Mouse (Mus musculus) kidney, adult 9 months (tissue): Measurements from ENCODE around the gene Med9.
"Not testable (repeated sequence)": the region's sequence is repeated elsewhere in the genome, so short reads cannot be mapped to it uniquely, and the experiment has no call there.

ENCODE experiments used
- DNase-seq: peaks from one replicate; pipeline ENCODE4 v3.0.0; 2022

Gene Med9

GRCm38 (mm10) chr11:59947752-59948400 lies at the start of gene Med9:
TSS of gene Med9 (plus strand) at chr11:59948206.
- peak; percentile 92 for DNase-seq

- peak; percentile 58 for DNase-seq
Measured at GRCm38 (mm10) chr11:59899711-59900685, 48.0 kb upstream of the Med9 start.

GRCm38 (mm10) chr11:59900995-59901394 lies 47.0 kb upstream of the Med9 start:
- DNase-seq, result no peak

- peak; percentile 65 for DNase-seq
Measured at GRCm38 (mm10) chr11:59902045-59902726, 45.8 kb upstream of the Med9 start.

- DNase-seq, result no peak
Measured at GRCm38 (mm10) chr11:59906521-59907123, 41.4 kb upstream of the Med9 start.

GRCm38 (mm10) chr11:59908446-59908845 lies 39.6 kb upstream of the Med9 start:
- peak; percentile 68 for DNase-seq

GRCm38 (mm10) chr11:59910586-59910985 lies 37.4 kb upstream of the Med9 start:
- DNase-seq, result no peak

- no peak for DNase-seq
Measured at GRCm38 (mm10) chr11:59911523-59911922, 36.5 kb upstream of the Med9 start.

GRCm38 (mm10) chr11:59913702-59914101 lies 34.3 kb upstream of the Med9 start:
- DNase-seq, result no peak

- peak; percentile 59 for DNase-seq
Measured at GRCm38 (mm10) chr11:59918014-59918413, 30.0 kb upstream of the Med9 start.

- no peak for DNase-seq
Measured at GRCm38 (mm10) chr11:59919401-59919800, 28.6 kb upstream of the Med9 start.

- no peak for DNase-seq
Measured at GRCm38 (mm10) chr11:59920331-59920730, 27.7 kb upstream of the Med9 start.

- peak; percentile 82 for DNase-seq
Measured at GRCm38 (mm10) chr11:59921265-59921664, 26.7 kb upstream of the Med9 start.

- DNase-seq, result no peak
Measured at GRCm38 (mm10) chr11:59930031-59930430, 18.0 kb upstream of the Med9 start.

- DNase-seq, result no peak
Measured at GRCm38 (mm10) chr11:59932560-59933337, 15.3 kb upstream of the Med9 start.

GRCm38 (mm10) chr11:59933943-59934342 lies 14.1 kb upstream of the Med9 start:
- no peak for DNase-seq

- no peak for DNase-seq
Measured at GRCm38 (mm10) chr11:59937023-59937422, 11.0 kb upstream of the Med9 start.

- no peak for DNase-seq
Measured at GRCm38 (mm10) chr11:59937615-59938014, 10.4 kb upstream of the Med9 start.

GRCm38 (mm10) chr11:59939821-59940220 lies 8.2 kb upstream of the Med9 start:
- peak; percentile 59 for DNase-seq

- no peak for DNase-seq
Measured at GRCm38 (mm10) chr11:59940645-59941044, 7.4 kb upstream of the Med9 start.

- DNase-seq, result peak; percentile 28
Measured at GRCm38 (mm10) chr11:59941391-59941790, 6.6 kb upstream of the Med9 start.

- not testable (repeated sequence) for DNase-seq
Measured at GRCm38 (mm10) chr11:59944855-59945254, 3.2 kb upstream of the Med9 start.
